Mouse (Mus musculus) limb, embryonic 11.5 days (tissue): Measurements from ENCODE around the gene Rce1. TPM values are rescaled to one million over a fixed set of nuclear protein-coding genes. Genes with fewer than 3 reads are reported as not detected.

Experiments
- microRNA-seq: library from miRNA; unstranded; fragments of <30 nt; microRNA quantifications from one replicate; pipeline ENCODE4, GENCODE M21; 2016
- polyA plus RNA-seq: library from polyadenylated mRNA; unstranded; fragments of >200 nt; fragmentation: Nextera tagmentation; extraction: Ambion mirVana; gene quantifications from 2 replicates; pipeline ENCODE4 v1.2.1, GENCODE M21; 2014

Rce1 gene
- polyA plus RNA-seq, 1 experiment from 2014 or later, result 75.2 TPM

Small RNAs within 50 kb of the gene (microRNA-seq; reads per million reads assigned to microRNA genes)
- gene Mir6986, result 1.2 reads per million

Other genes starting within 250 kb of the Rce1 start
- gene Kdm2a, start 227.4 kb downstream of the Rce1 start, polyA plus RNA-seq, result 61.0 and 69.3 TPM in 2 replicates
- gene Rhod, start 186.2 kb downstream of the Rce1 start, polyA plus RNA-seq, result 37.3 and 39.0 TPM in 2 replicates
- gene Syt12, start 148.2 kb downstream of the Rce1 start, polyA plus RNA-seq, result 0.09 and 0.49 TPM in 2 replicates
- not detected in 2 replicates for gene 2010003K11Rik, start 127.1 kb downstream of the Rce1 start, polyA plus RNA-seq
- 12.4 and 14.0 TPM in 2 replicates for gene Pcx, start 115.2 kb downstream of the Rce1 start, polyA plus RNA-seq
- 8.9 and 9.1 TPM in 2 replicates for gene Lrfn4, start 10.0 kb downstream of the Rce1 start, polyA plus RNA-seq
- 2.9 and 5.0 TPM in 2 replicates for gene Gm960, start 73.0 kb upstream of the Rce1 start, polyA plus RNA-seq
- 2.1 and 2.5 TPM in 2 replicates for gene Sptbn2, start 85.5 kb upstream of the Rce1 start, polyA plus RNA-seq
- gene Rbm4b, start 130.9 kb upstream of the Rce1 start, polyA plus RNA-seq, result 107 TPM in 2 replicates
- gene Rbm4, start 168.3 kb upstream of the Rce1 start, polyA plus RNA-seq, result 105 and 109 TPM in 2 replicates
- 27.6 and 31.8 TPM in 2 replicates for gene Gm21992, start 186.0 kb upstream of the Rce1 start, polyA plus RNA-seq
- 119 and 122 TPM in 2 replicates for gene Rbm14, start 186.0 kb upstream of the Rce1 start, polyA plus RNA-seq
- gene Ccs, start 213.7 kb upstream of the Rce1 start, polyA plus RNA-seq, result 46.8 and 48.0 TPM in 2 replicates
- not detected in 2 replicates for gene Ccdc87, start 213.7 kb upstream of the Rce1 start, polyA plus RNA-seq
- gene Ctsf, start 229.5 kb upstream of the Rce1 start, polyA plus RNA-seq, result 17.7 and 20.2 TPM in 2 replicates